Mouse (Mus musculus): ENCODE data around the gene Maml3. TPM values are rescaled to one million over a fixed set of nuclear protein-coding genes. Genes with fewer than 3 reads are reported as not detected.

The Maml3 gene
- polyA plus RNA-seq, 1 experiment, result 2.2 TPM

DNA sequence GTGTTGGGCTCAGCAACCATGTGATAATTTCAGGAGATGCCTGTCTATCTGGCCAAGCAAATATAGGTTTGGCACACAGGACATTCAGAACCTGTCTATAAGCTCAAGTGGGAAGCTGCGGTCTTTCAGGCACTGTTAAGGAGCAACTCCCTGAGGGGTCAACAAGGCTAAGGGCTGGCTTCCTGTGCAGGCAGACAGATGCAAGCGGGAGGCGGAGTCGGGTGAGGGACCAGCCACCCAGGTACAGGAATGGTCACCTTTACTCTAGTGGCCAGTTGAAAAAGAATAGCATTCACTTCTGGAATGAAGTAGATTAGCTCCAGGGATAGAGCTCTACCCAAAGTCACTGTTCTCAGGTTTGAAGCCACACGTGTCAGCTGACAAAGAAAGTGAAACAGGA is 348.6 kb downstream of the Maml3 start:
- H3K4me3 ChIP-seq (ENCODE audit: insufficient read depth, low read length), result no peak overlapping the region
- H3K27ac ChIP-seq (ENCODE audit: insufficient read depth, low read depth, low read length), result no peak overlapping the region
- no peaks in the 10 kb centered on the region for H3K4me1 ChIP-seq (ENCODE audit: control insufficient read depth, insufficient read depth, low read length)
- no peak for TF ChIP-seq POLR2A (IDR thresholded peaks at IDR 0.05; ENCODE audit: borderline replicate concordance, low read depth, low read length)
- TF ChIP-seq CTCF (IDR thresholded peaks at IDR 0.05; ENCODE audit: low read depth, low read length), result no peak

GRCm38 (mm10) chr3:51753262-51753661 is 351.6 kb downstream of the Maml3 start:
- Histone ChIP-seq H3K4me3 (ENCODE audit: insufficient read depth, low read length) (no peak overlapping the region), H3K4me1 (ENCODE audit: control insufficient read depth, insufficient read depth, low read length) (peaks cover 7% of the 10 kb centered on the region), H3K27ac (ENCODE audit: insufficient read depth, low read depth, low read length) (no peak overlapping the region)
- no peak for TF ChIP-seq POLR2A (IDR thresholded peaks at IDR 0.05; ENCODE audit: borderline replicate concordance, low read depth, low read length)
- TF ChIP-seq CTCF (IDR thresholded peaks at IDR 0.05; ENCODE audit: low read depth, low read length), result no peak

DNA sequence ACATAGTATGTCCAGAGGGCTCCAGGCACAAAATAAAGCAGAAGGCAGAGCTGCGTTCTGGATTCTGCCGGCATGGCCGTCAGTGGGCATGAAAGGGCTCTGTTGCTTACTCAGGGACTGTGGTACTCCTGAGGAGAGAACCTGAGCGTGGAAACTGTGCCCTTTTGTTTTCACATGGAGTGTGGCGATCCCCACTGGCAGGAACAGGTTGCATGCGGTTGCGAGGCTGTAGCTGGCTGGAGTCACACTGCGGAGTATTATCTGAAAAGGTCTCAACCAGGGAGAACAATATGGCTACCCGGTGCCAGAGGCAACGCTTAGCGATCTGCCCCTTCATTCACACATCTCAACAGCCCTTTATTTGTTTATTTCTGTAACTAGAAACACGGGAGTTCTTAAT is 353.4 kb downstream of the Maml3 start:
- TF ChIP-seq CTCF (IDR thresholded peaks at IDR 0.05; ENCODE audit: low read depth, low read length) (no peak), POLR2A (IDR thresholded peaks at IDR 0.05; ENCODE audit: borderline replicate concordance, low read depth, low read length) (no peak)
- H3K4me3 ChIP-seq (ENCODE audit: insufficient read depth, low read length), result no peak overlapping the region
- peaks cover 14% of the 10 kb centered on the region for H3K4me1 ChIP-seq (ENCODE audit: control insufficient read depth, insufficient read depth, low read length)
- H3K27ac ChIP-seq (ENCODE audit: insufficient read depth, low read depth, low read length), result no peak overlapping the region

- TF ChIP-seq CTCF (IDR thresholded peaks at IDR 0.05; ENCODE audit: low read depth, low read length) (no peak), POLR2A (IDR thresholded peaks at IDR 0.05; ENCODE audit: borderline replicate concordance, low read depth, low read length) (no peak)
- no peak overlapping the region for H3K4me3 ChIP-seq (ENCODE audit: insufficient read depth, low read length)
- H3K4me1 ChIP-seq (ENCODE audit: control insufficient read depth, insufficient read depth, low read length), result peaks cover 14% of the 10 kb centered on the region
- no peak overlapping the region for H3K27ac ChIP-seq (ENCODE audit: insufficient read depth, low read depth, low read length)
Measured at GRCm38 (mm10) chr3:51749812-51750481, 354.9 kb downstream of the Maml3 start.

- no peak overlapping the region for H3K27ac ChIP-seq (ENCODE audit: insufficient read depth, low read depth, low read length)
- no peak overlapping the region for H3K4me3 ChIP-seq (ENCODE audit: insufficient read depth, low read length)
- TF ChIP-seq CTCF (IDR thresholded peaks at IDR 0.05; ENCODE audit: low read depth, low read length) (no peak), POLR2A (IDR thresholded peaks at IDR 0.05; ENCODE audit: borderline replicate concordance, low read depth, low read length) (no peak)
- peaks cover 18% of the 10 kb centered on the region for H3K4me1 ChIP-seq (ENCODE audit: control insufficient read depth, insufficient read depth, low read length)
Measured at GRCm38 (mm10) chr3:51749421-51749811, 355.5 kb downstream of the Maml3 start.

DNA sequence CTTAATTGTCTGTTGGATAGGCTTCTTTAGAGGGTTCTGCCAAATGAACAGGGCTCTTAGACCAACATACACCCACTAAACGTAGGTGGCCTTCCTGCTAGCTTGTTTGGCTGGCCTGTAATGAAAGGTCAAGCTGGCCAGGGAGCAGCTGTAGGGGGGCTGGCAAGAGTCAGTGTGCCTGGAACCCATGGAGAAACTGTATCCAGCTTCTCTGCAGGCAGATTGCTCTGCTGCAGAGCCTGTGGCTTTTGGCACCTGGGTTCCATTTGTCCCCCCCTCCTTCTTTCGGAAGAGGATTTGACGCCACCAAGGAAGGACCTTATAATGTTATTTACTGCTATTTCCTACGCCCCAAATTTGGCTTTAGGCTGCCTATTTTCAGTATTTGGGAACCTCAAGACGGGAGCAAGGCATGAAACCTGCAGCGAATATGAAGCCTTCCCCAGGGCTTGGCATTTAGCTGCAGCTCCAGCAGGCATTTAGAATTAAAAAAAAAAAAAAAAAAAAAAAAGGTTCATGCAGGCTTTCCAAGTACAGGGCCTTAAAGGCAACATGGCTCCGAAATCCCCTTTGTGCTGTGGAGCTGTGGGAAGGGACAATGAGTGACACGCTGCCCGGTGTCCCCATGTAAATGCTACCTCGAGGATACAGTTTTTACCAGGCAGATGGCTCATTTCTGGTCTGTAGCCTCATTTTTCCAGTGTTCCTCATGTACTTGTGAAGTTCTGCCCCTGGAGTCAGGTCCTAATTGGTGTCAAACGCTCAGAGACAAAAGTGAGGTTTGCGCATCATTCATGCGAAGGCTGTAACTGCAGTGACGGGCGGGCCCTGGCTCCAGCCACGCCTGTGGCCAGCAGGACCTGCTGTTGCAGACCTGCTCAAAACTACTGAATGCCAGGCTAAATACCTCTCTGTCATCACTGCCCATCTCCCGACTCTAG is 356.2 kb downstream of the Maml3 start:
- TF ChIP-seq CTCF (IDR thresholded peaks at IDR 0.05; ENCODE audit: low read depth, low read length) (no peak), POLR2A (IDR thresholded peaks at IDR 0.05; ENCODE audit: borderline replicate concordance, low read depth, low read length) (no peak)
- Histone ChIP-seq H3K4me1 (ENCODE audit: control insufficient read depth, insufficient read depth, low read length) (peaks cover 21% of the 10 kb centered on the region), H3K4me3 (ENCODE audit: insufficient read depth, low read length) (no peak overlapping the region), H3K27ac (ENCODE audit: insufficient read depth, low read depth, low read length) (no peak overlapping the region)

GRCm38 (mm10) chr3:51746816-51747215 is 358.1 kb downstream of the Maml3 start:
- H3K4me1 ChIP-seq (ENCODE audit: control insufficient read depth, insufficient read depth, low read length), result peaks cover 21% of the 10 kb centered on the region
- TF ChIP-seq POLR2A (IDR thresholded peaks at IDR 0.05; ENCODE audit: borderline replicate concordance, low read depth, low read length), result no peak
- TF ChIP-seq CTCF (IDR thresholded peaks at IDR 0.05; ENCODE audit: low read depth, low read length), result no peak

GRCm38 (mm10) chr3:51745162-51745561 is 359.7 kb downstream of the Maml3 start:
- Histone ChIP-seq H3K4me3 (ENCODE audit: insufficient read depth, low read length) (no peak overlapping the region), H3K4me1 (ENCODE audit: control insufficient read depth, insufficient read depth, low read length) (peaks cover 20% of the 10 kb centered on the region), H3K27ac (ENCODE audit: insufficient read depth, low read depth, low read length) (no peak overlapping the region)
- no peak for TF ChIP-seq CTCF (IDR thresholded peaks at IDR 0.05; ENCODE audit: low read depth, low read length)
- no peak for TF ChIP-seq POLR2A (IDR thresholded peaks at IDR 0.05; ENCODE audit: borderline replicate concordance, low read depth, low read length)

More at GRCm38 (mm10) chr3:51746816-51747215, 358.1 kb downstream of the Maml3 start:
- Histone ChIP-seq H3K4me3 (ENCODE audit: insufficient read depth, low read length) (no peak overlapping the region), H3K27ac (ENCODE audit: insufficient read depth, low read depth, low read length) (no peak overlapping the region)

DNA sequence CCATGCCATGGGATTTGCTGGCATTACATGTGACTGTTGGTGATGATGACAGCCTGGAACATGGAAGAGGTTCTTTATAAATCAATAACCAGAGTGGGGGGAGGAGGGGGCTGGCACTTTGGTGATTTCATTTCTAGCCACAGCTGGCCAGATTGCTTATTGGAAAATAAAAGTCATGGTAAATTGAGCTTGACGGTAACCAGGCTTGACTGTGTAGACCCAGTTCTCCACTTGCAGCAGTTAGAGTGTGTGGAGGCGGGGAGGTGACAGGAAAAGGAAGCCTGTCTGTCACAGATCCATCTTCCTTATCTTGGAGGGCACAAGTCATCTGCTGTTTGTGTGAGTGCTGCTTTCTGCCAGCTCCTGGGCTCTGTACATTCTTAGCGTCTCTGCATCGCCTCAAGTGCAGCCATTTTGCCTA is 360.5 kb downstream of the Maml3 start:
- Histone ChIP-seq H3K27ac (ENCODE audit: insufficient read depth, low read depth, low read length) (no peak overlapping the region), H3K4me1 (ENCODE audit: control insufficient read depth, insufficient read depth, low read length) (peaks cover 14% of the 10 kb centered on the region), H3K4me3 (ENCODE audit: insufficient read depth, low read length) (no peak overlapping the region)
- TF ChIP-seq POLR2A (IDR thresholded peaks at IDR 0.05; ENCODE audit: borderline replicate concordance, low read depth, low read length), result no peak
- no peak for TF ChIP-seq CTCF (IDR thresholded peaks at IDR 0.05; ENCODE audit: low read depth, low read length)

DNA sequence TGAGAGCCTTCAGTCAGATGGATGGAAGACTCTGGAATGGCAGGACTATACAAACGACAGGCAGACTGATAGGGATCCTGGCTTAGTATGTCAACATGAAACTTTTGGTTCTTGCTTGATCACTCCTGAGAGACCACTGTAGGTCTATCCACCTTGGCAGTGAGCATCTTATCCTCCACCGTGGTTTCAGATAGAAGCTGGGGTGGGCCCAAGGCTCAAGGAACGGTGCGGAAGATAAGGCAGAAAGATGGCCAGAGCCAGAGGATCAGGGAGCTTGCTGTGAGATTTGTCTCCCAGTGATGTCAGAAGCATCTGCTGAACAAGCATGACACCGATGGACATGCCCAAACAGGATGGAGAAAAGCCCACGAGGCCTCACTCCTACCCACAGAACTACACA is 362.5 kb downstream of the Maml3 start:
- no peak for TF ChIP-seq POLR2A (IDR thresholded peaks at IDR 0.05; ENCODE audit: borderline replicate concordance, low read depth, low read length)
- no peak for TF ChIP-seq CTCF (IDR thresholded peaks at IDR 0.05; ENCODE audit: low read depth, low read length)
- Histone ChIP-seq H3K27ac (ENCODE audit: insufficient read depth, low read depth, low read length) (no peak overlapping the region), H3K4me3 (ENCODE audit: insufficient read depth, low read length) (no peak overlapping the region), H3K4me1 (ENCODE audit: control insufficient read depth, insufficient read depth, low read length) (peaks cover 9% of the 10 kb centered on the region)
